Mouse (Mus musculus): ENCODE measurements at regions not wholly inside any gene's neighbourhood (a gene's known extent, or its start where the extent isn't known, plus 50 kb on each side); places are given as distances from the start of the nearest gene placed in this dataset.

GRCm38 (mm10) chr3:136491683-136492082, 165.8 kb upstream of the Bank1 start:
- WGBS = 83% methylated on average over 2 of the region's 2 CpGs
- DNase-seq (ENCODE audit: low spot score) = no peak

GRCm38 (mm10) chr3:136471693-136472092, 145.8 kb upstream of the Bank1 start:
- Histone ChIP-seq H3K9me3 (no peaks in the 10 kb centered on the region), H3K4me1 (no peaks in the 10 kb centered on the region), H3K27ac (replicated peaks) (no peak overlapping the region), H3K27me3 (replicated peaks; ENCODE audit: low read depth, poor library complexity, severe bottlenecking) (no peaks in the 10 kb centered on the region), H3K4me3 (no peak overlapping the region), H3K36me3 (replicated peaks) (no peaks in the 10 kb centered on the region)
- DNase-seq (ENCODE audit: low spot score) = no peak
- 90% methylated on average over 3 of the region's 3 CpGs for WGBS

More at GRCm38 (mm10) chr3:136491683-136492082, 165.8 kb upstream of the Bank1 start:
- H3K36me3 ChIP-seq (replicated peaks) = no peaks in the 10 kb centered on the region
- no peaks in the 10 kb centered on the region for H3K27me3 ChIP-seq (replicated peaks; ENCODE audit: low read depth, poor library complexity, severe bottlenecking)
- H3K4me3 ChIP-seq = no peak overlapping the region
- no peaks in the 10 kb centered on the region for H3K9me3 ChIP-seq
- H3K27ac ChIP-seq (replicated peaks) = no peak overlapping the region
- H3K4me1 ChIP-seq = no peaks in the 10 kb centered on the region

GRCm38 (mm10) chr3:136462747-136463146, 136.9 kb upstream of the Bank1 start:
- no peak for DNase-seq (ENCODE audit: low spot score)
- no peaks in the 10 kb centered on the region for H3K36me3 ChIP-seq (replicated peaks)
- 90% methylated on average over 3 of the region's 3 CpGs for WGBS
- H3K27me3 ChIP-seq (replicated peaks; ENCODE audit: low read depth, poor library complexity, severe bottlenecking) = no peaks in the 10 kb centered on the region
- no peaks in the 10 kb centered on the region for H3K9me3 ChIP-seq
- no peak overlapping the region for H3K27ac ChIP-seq (replicated peaks)
- H3K4me1 ChIP-seq = no peaks in the 10 kb centered on the region
- H3K4me3 ChIP-seq = no peak overlapping the region

GRCm38 (mm10) chr3:136456471-136457117, 130.7 kb upstream of the Bank1 start:
- DNase-seq (ENCODE audit: low spot score) = no peak

GRCm38 (mm10) chr3:136455651-136456470, 130.0 kb upstream of the Bank1 start:
- DNase-seq (ENCODE audit: low spot score) = no peak
- H3K27me3 ChIP-seq (replicated peaks; ENCODE audit: low read depth, poor library complexity, severe bottlenecking) = no peaks in the 10 kb centered on the region
- H3K27ac ChIP-seq (replicated peaks) = no peak overlapping the region
- H3K4me3 ChIP-seq = no peak overlapping the region
- H3K4me1 ChIP-seq = 0 out of 2 replicates have a peak, but pooled peaks cover 3% of the 10 kb centered on the region
- no peaks in the 10 kb centered on the region for H3K9me3 ChIP-seq
- H3K36me3 ChIP-seq (replicated peaks) = no peaks in the 10 kb centered on the region
- whole genome bisulfite sequencing = 72% methylated on average over 7 of the region's 7 CpGs

More at GRCm38 (mm10) chr3:136456471-136457117, 130.7 kb upstream of the Bank1 start:
- no peaks in the 10 kb centered on the region for H3K27me3 ChIP-seq (replicated peaks; ENCODE audit: low read depth, poor library complexity, severe bottlenecking)
- H3K9me3 ChIP-seq = no peaks in the 10 kb centered on the region
- no peak overlapping the region for H3K27ac ChIP-seq (replicated peaks)
- H3K36me3 ChIP-seq (replicated peaks) = no peaks in the 10 kb centered on the region
- 0 out of 2 replicates have a peak, but pooled peaks cover 3% of the 10 kb centered on the region for H3K4me1 ChIP-seq
- H3K4me3 ChIP-seq = no peak overlapping the region
- 79% methylated on average over 10 of the region's 10 CpGs for WGBS

GRCm38 (mm10) chr3:136454967-136455366, 129.1 kb upstream of the Bank1 start:
- H3K4me3 ChIP-seq = no peak overlapping the region

GRCm38 (mm10) chr3:136450986-136451774, 125.3 kb upstream of the Bank1 start:
- no peak overlapping the region for H3K4me3 ChIP-seq
- H3K27me3 ChIP-seq (replicated peaks; ENCODE audit: low read depth, poor library complexity, severe bottlenecking) = no peaks in the 10 kb centered on the region
- 0 out of 2 replicates have a peak, but pooled peaks cover 3% of the 10 kb centered on the region for H3K4me1 ChIP-seq
- WGBS = 86% methylated on average over 9 of the region's 9 CpGs
- no peaks in the 10 kb centered on the region for H3K9me3 ChIP-seq
- no peak for DNase-seq (ENCODE audit: low spot score)
- H3K36me3 ChIP-seq (replicated peaks) = no peaks in the 10 kb centered on the region
- H3K27ac ChIP-seq (replicated peaks) = no peak overlapping the region

More at GRCm38 (mm10) chr3:136454967-136455366, 129.1 kb upstream of the Bank1 start:
- WGBS = 92% methylated on average over 3 of the region's 3 CpGs
- Histone ChIP-seq H3K27ac (replicated peaks) (no peak overlapping the region), H3K9me3 (no peaks in the 10 kb centered on the region), H3K36me3 (replicated peaks) (no peaks in the 10 kb centered on the region), H3K4me1 (0 out of 2 replicates have a peak, but pooled peaks cover 3% of the 10 kb centered on the region), H3K27me3 (replicated peaks; ENCODE audit: low read depth, poor library complexity, severe bottlenecking) (no peaks in the 10 kb centered on the region)
- no peak for DNase-seq (ENCODE audit: low spot score)

- WGBS = 90% methylated on average over 2 of the region's 2 CpGs
- no peak for DNase-seq (ENCODE audit: low spot score)
- Histone ChIP-seq H3K36me3 (replicated peaks) (no peaks in the 10 kb centered on the region), H3K27me3 (replicated peaks; ENCODE audit: low read depth, poor library complexity, severe bottlenecking) (no peaks in the 10 kb centered on the region), H3K9me3 (no peaks in the 10 kb centered on the region), H3K4me3 (no peak overlapping the region), H3K4me1 (no peaks in the 10 kb centered on the region), H3K27ac (replicated peaks) (no peak overlapping the region)
These were observed 124.6 kb upstream of the Bank1 start for GRCm38 (mm10) chr3:136450361-136450895.

GRCm38 (mm10) chr3:136449364-136449763, 123.5 kb upstream of the Bank1 start:
- Histone ChIP-seq H3K4me1 (no peaks in the 10 kb centered on the region), H3K4me3 (no peak overlapping the region), H3K36me3 (replicated peaks) (no peaks in the 10 kb centered on the region), H3K27me3 (replicated peaks; ENCODE audit: low read depth, poor library complexity, severe bottlenecking) (no peaks in the 10 kb centered on the region), H3K27ac (replicated peaks) (no peak overlapping the region), H3K9me3 (no peaks in the 10 kb centered on the region)
- WGBS = 74% methylated on average over 4 of the region's 4 CpGs
- no peak for DNase-seq (ENCODE audit: low spot score)

- Histone ChIP-seq H3K27me3 (replicated peaks; ENCODE audit: low read depth, poor library complexity, severe bottlenecking) (no peaks in the 10 kb centered on the region), H3K9me3 (no peaks in the 10 kb centered on the region), H3K4me1 (peaks cover 2% of the 10 kb centered on the region; the same call in 1 of the 2 replicates), H3K4me3 (no peak overlapping the region), H3K36me3 (replicated peaks) (no peaks in the 10 kb centered on the region), H3K27ac (replicated peaks) (no peak overlapping the region)
- WGBS = 64% methylated on average over 2 of the region's 2 CpGs
- no peak for DNase-seq (ENCODE audit: low spot score)
These were observed 118.7 kb upstream of the Bank1 start for GRCm38 (mm10) chr3:136444598-136444997.

GRCm38 (mm10) chr3:136442099-136442498, 116.2 kb upstream of the Bank1 start:
- 78% methylated on average over 2 of the region's 2 CpGs for WGBS
- H3K4me3 ChIP-seq = no peak overlapping the region

More at GRCm38 (mm10) chr3:136442099-136442498, 116.2 kb upstream of the Bank1 start:
- Histone ChIP-seq H3K4me1 (peaks cover 2% of the 10 kb centered on the region; the same call in 1 of the 2 replicates), H3K9me3 (no peaks in the 10 kb centered on the region), H3K36me3 (replicated peaks) (no peaks in the 10 kb centered on the region), H3K27me3 (replicated peaks; ENCODE audit: low read depth, poor library complexity, severe bottlenecking) (no peaks in the 10 kb centered on the region), H3K27ac (replicated peaks) (no peak overlapping the region)
- no peak for DNase-seq (ENCODE audit: low spot score)

All from embryonic facial prominence, embryonic 10.5 days (tissue).